Mouse (Mus musculus) liver, adult (tissue): Measurements from ENCODE around the gene Slc26a6.

ENCODE experiments used
- GATA4 ChIP-seq: IDR thresholded peaks from 2 replicates; pipeline ENCODE4 v1.6.1; 2014; ENCODE audit warnings: mild to moderate bottlenecking, low read length; ENCODE audit not compliant: insufficient replicate concordance

Gene Slc26a6

DNA sequence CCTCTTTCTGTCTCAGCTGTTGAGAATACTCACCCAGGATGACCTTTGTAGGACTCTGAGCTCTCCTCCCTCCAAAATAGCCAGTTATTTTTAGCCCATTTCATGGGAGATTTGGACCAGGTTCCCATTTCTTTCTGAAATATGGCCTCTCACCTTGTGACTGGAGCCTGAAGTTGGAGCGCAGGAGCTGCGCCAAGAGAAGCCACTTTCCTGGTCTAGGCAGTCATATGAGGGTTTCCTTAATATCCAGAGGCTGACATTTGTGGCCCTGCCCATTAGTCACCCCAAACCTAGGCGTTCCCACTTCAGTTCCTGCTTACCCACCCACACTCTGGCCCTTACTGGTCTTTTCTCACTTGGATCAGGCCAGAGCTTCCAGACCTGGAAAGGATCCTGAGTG is at the start of gene Slc26a6:
TSS of gene Slc26a6 (plus strand) at position 308 of the 400 bp plus-strand sequence.
- no peak for TF ChIP-seq GATA4

DNA sequence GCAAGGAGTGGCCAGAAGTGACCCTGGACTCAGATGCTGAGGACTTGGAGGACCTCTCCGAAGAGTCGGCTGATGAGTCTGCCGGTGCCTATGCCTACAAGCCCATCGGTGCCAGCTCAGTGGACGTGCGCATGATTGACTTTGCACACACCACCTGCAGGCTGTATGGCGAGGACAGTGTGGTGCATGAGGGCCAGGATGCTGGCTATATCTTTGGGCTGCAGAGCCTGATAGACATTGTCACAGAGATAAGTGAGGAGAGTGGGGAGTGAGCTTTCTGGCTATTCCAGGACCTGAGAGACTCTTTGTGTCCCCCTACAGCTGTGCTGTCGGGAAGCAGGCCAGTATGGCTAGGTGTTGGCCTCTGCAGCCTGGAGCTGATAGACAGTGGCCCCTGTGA is 47.3 kb upstream of the Slc26a6 start:
- no peak for TF ChIP-seq GATA4

DNA sequence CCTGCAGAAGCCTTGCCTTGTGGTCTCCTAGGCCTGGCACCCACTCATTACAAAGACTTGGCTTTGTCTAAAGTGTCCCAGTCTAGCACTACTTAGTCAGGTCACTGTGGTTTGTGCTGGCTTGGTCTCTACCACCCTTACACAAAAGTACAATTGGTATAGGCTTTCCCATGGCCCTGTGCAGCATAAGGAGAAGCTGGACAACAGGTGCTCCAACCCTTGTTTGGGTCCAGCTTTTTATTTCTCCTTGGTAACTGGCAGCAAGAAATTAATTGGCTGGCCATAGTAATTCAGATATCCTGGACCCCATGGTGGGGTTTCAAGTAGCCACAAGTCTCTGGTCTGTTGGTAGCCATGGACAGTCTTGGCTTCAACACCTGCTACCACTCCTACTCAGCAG is 46.7 kb upstream of the Slc26a6 start:
- no peak for TF ChIP-seq GATA4

DNA sequence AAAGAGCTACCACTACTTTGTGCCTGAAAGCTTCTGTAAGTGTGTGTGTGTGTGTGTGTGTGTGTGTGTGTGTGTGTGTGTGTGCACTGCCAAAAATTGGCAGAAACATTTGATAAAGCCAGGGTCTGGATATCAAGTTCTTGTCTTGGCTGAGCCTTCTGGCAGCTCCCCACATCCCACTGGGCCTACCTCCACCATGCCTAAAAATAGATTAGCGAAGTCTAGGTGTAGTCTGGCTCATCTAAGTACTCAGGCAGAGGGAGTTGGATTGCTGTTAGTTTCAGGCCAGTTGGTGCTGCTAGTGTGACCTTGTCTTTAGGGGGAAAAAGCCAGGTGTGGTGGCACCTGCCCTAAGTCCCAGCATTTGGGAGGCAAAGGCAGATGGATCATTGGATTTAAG is 46.3 kb upstream of the Slc26a6 start:
- no peak for TF ChIP-seq GATA4

DNA sequence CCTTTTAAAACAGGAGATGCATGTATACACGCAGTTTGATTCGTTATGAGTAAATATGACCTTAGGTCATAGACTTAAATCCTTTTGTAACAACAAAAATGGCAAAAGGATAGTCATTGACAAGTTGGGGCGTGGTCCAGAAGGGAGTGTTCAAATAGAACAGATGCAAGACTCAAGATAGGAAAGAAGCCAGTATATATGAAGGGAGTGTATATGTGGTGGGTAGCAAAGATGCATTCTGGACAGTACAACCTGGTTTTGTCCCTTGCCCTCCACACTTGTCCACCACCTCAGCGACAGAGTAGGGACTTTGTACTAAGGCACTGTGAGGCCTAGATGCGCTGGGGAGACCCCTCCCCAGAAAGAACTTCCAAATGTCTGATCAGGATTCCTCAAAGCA is 45.4 kb upstream of the Slc26a6 start:
- no peak for TF ChIP-seq GATA4

DNA sequence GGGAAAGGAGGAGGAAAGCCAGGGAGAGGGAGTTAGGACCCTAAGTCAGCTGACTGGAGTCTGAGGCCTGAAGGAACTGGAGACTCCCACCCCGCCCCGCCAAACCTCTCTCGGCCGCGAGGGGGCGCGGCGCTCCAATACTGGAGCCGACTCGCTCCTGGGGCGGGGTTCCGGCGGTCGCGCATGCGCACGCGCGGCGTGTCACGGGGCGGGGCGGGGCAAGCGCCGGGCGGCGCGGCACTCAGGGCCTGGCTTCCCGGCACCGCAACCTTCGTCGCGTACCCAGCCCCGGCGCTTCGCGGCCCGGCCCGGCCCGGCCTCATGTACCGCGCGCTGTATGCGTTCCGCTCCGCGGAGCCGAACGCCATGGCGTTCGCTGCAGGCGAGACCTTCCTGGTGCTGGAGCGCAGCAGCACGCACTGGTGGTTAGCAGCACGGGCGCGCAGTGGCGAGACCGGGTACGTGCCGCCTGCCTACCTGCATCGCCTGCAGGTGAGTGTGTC is 44.9 kb upstream of the Slc26a6 start, which contains the start of gene Nckipsd:
TSS of gene Nckipsd (plus strand) at position 206 of the 503 bp plus-strand sequence.
- TF ChIP-seq GATA4, result no peak; the same call in 1 of the 2 replicates

DNA sequence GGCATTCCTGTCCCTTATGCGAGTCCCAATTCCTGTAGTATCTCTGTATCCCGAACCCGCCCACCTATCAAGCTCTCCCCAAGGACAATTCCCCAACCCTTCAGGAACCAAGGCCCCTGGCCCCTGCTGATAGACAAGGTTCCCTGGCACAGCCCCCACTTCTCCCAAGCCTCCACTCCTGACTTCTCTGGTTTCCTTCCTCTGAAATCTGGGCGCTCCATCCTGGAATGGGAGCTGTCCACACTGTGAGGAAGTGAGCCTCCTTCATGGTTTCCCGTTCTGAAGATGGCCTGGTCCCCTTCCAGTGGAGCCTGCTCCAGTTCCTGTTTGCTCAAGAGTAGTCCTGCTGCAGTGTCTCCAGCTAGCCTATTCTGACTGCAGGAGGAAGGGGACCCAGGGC is 43.9 kb upstream of the Slc26a6 start:
- peak; percentile 68; the same call in 1 of the 2 replicates for TF ChIP-seq GATA4

DNA sequence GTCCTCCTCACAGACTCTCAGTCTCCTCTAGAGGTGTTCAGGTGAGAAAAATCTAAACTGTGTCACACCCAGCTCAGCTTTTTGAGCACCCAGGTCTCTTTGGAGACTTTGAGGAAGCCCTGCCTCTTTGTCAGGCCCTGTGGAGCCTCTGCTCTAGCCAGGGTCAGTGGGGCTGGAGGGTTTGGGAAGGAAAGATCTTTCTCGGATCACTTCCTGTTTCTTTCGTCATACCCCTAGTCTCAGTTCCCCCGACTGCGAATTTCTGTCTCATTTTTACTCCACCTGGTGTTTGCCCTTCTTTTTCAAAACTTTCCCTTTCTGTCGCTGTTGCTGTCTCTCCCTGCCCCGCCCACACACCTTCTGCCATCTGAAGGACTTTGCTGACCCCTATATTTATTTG is 43.4 kb upstream of the Slc26a6 start:
- no peak for TF ChIP-seq GATA4

DNA sequence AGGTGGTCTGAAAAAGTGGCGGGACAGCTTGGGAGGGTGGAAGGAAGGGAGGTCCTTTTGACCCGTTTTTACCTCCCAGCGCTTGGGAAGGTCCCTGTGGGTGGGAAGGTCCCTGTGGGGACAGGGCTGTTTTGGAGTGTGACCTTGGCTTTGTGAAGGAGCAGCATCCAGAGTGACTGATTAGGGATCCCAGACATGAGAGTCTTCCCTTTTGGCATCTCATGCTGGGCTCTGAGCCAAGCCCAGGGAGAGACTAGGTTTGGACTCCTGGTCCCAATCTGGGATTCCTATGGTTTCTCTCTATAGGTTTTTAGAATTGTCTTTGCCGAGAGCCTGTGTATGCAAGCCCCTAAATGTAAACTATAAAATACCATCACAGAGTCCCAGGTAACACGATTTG is 42.6 kb upstream of the Slc26a6 start:
- TF ChIP-seq GATA4, result no peak

DNA sequence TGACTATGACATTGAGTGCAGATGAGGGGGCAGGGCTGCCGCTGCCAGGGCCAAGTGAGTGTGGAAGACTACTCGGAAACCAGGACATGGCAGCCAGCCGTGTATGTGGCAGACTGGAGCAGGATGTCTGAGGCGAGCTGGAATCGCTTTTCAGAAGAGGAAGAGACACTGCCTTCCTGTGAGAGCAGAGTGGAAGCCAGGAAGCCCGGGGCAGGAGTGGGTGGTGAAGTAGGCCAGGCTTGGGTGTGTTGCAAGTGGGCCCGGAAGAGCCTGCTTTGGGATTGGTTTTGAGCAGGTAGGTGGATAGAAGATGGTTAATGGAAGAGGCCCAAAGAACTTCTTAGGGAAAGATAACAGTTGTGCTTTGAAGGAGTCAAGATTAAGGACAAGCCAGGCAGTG is 37.5 kb upstream of the Slc26a6 start:
- no peak for TF ChIP-seq GATA4

DNA sequence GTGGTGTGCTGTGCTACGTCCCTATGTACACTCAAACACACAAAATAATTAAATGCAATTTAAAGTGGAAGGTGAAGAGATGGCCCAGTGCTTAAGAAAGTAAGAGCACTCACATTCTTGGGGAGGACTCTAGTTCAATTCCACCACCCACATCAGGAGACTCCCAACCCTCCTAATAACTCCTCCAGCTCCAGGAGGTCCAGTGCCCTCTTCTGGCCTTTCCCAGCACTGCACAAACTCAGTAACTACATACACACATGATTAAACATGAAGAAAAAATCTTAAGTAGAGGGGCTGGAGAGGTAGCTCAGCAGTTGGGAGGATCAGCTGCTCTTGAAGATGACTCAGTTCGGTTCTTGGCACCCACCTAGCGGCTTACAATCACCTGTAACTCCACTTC is 33.6 kb upstream of the Slc26a6 start:
- no peak for TF ChIP-seq GATA4

DNA sequence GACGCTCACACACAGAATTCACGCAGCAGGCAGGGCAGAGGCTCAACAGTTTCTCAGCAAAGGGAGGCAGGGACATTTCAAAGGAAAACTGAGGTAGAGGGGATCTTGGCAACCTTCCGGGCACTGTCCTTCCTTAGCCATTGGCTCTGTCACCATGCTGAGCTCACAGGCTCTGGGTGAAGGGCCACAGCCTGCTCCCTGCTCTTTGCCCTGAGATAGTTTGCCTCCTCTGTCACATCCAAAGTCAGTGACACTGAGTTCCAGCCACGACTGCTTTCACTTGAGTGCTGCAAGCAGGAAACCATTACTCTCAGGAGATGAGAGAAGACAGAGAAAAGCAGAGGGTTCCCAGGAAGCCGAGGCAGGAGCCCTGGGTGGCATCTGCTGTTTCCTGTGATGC is 33.0 kb upstream of the Slc26a6 start:
- no peak for TF ChIP-seq GATA4

DNA sequence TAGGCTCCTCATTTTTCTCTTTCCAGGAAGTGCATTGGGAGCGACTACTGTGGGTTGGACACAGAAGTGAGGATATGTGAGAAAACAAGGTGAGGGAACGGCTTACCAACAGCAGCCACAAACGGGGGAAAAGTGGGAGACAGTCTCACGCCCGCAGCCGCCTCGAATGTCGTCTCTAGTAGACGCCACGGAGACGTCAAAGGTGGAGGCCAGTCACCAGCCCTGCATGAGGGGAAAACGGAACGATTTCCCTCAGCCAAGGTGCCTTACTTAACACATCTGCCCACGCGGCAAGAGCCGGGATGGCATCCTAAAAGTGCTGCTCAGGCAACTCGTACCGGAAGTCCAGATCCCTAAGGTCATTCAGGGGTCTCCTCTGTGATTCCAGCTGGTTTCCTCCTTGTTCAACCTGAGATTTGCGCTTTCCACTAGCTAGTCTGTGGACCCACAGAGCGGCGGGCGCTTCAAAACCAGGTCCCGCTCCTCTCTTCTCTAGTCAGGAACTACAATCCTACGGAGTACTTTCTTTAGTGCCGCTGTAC is 28.9 kb upstream of the Slc26a6 start:
- no peak for TF ChIP-seq GATA4

DNA sequence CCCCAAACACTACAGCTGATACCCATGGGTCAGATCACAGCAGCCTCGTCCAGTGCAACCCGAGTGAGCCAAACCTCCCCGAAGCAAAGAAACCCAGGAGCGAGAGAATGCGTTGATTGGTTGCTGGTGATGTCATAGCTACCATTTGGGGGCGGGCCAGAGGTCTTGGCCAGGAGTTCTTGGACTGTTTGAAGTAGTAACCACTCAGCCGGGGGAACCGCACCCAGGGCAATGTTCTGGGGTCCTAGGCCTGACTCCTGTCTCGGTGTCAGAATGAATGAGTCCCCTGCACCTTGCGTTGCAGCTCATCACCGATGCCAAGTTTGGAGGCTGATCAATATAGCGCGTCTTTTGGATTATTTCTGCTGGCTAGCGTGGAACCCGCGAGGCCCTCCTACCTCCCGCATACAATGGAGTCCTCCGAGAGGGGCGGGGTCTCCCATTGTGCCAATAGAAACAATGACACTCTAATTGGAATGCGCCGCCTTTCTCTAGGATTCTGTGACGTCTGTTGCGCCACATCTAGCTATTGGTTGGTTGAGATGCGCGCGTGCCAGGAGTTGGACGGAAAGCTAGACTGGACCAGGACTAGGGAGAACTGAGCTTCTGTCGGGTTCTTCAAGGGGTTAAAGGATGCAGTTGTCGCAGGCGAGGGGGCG is 28.2 kb upstream of the Slc26a6 start:
- TF ChIP-seq GATA4, result no peak

DNA sequence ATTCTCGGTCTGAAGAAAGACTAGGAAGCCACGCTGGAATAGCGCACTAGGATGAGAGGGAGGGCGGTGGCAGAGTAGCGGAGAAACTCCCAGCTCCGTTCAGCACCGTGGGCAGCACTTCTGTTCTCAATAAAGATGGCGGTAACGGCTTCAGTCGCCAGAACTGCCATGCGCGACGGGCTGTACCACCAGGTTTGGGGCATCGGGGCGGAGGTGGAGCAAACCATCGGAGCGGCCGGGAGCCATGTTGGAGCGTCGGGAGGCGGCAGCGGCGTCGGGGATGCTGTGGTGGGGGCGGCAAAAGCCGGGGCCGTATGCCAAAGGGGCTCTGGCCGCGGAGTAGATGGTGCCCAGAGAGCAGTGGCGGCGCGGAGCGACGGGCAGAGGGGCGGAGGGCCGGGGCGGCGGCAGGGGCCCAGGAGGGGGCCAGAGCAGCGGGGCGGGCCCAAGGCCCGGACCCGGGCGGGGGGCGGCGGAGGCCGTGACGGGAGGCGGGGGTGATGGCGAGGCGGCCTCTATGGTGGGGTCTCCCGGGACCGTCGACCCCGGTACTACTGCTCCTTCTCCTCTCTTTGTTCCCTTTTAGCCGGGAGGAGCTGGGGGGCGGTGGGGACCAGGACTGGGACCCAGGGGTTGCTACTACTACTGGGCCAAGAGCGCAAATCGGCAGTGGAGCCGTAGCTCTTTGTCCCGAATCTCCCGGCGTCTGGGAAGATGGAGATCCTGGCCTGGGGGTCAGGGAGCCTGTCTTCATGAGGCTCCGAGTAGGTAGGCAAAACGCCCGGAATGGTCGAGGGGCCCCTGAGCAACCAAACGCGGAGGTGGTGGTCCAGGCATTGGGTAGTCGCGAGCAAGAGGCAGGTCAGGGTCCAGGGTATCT is 27.0 kb upstream of the Slc26a6 start, which contains the start of gene Celsr3:
TSS of gene Celsr3 (plus strand) at position 501 of the 880 bp plus-strand sequence.
- TF ChIP-seq GATA4, result no peak
